Mouse (Mus musculus) effector memory CD4-positive, alpha-beta T cell, adult 5 months (primary cell): Measurements from ENCODE around the gene Gm14459. TPM values are rescaled to one million over a fixed set of nuclear protein-coding genes. Genes with fewer than 3 reads are reported as not detected.

ENCODE experiments used
- polyA plus RNA-seq: library from polyadenylated mRNA; unstranded; fragments of 100-300 nt; shearing (Covaris generic); gene quantifications from one replicate; pipeline ENCODE4 v1.2.1, GENCODE M21; 2017

Gm14459 gene
- not detected for polyA plus RNA-seq

DNA sequence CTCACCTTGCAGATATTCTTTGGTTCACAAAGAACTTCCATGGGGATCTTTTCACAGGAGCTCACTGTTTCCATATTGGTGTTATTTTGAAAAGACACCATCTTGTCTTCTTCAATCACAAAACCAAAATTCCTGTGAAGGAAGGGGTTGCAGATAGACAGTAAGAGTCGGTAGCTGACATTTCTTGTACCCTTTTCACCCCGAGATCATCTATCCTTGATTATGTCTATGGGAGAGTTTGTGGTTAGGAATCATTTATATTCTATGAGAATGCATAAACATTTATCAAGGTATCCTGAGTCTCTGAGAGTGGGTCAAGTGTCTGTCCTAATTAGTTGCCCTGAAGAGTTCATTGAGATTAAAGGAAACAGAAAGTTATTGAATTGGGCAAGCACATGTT lies at the start of gene Gm14459:
Gm14459 (minus strand) TSS at position 101 of the 400 bp plus-strand sequence.

DNA sequence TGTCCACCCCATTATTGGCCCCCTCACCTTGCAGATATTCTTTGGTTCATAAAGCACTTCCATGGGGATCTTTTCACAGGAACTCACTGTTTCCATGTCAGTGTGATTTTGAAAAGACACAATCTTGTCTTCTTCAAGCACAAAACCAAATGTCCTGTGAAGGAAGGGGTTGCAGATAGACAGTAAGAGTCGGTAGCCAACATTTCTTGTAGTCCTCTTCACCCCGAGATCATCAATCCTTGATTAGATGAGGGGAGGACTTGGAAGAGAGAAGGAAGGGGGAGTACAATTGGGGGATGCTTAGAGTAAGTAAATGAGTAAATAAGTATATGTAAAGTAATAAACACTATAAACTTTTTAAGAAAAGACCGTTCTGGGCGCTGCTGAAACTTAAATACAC lies 23.4 kb upstream of the Gm14459 start, which contains the start of gene Ssxb6:
Ssxb6 (minus strand) TSS at position 101 of the 400 bp plus-strand sequence.

Other genes with a start within 250 kb of the Gm14459 start
- not detected for gene Ssxb10, start 197.5 kb downstream of the Gm14459 start, polyA plus RNA-seq
- gene Ssxb9, start 158.0 kb downstream of the Gm14459 start, polyA plus RNA-seq: not detected
- not detected for gene Ssxb1, start 111.6 kb downstream of the Gm14459 start, polyA plus RNA-seq
- not detected for gene Ssxb2, start 63.2 kb downstream of the Gm14459 start, polyA plus RNA-seq
- gene Ssxb6, start 23.3 kb upstream of the Gm14459 start, polyA plus RNA-seq: not detected
- not detected for gene Ssxb3, start 66.9 kb upstream of the Gm14459 start, polyA plus RNA-seq
- gene Ssxb8, start 165.9 kb upstream of the Gm14459 start, polyA plus RNA-seq: not detected
- gene Ssx9, start 223.5 kb upstream of the Gm14459 start, polyA plus RNA-seq: not detected